Mouse (Mus musculus): ENCODE results near the gene Sptbn4. TPM values are rescaled to one million over a fixed set of nuclear protein-coding genes. Genes with fewer than 3 reads are reported as not detected.

Gene Sptbn4
- total RNA-seq, 2 experiments from 2014 or later: 0.74 to 0.87 TPM

GRCm38 (mm10) chr7:27446521-27447418, 716 bp downstream of the Sptbn4 start:
- intact Hi-C loops (cut with DNase I): loop anchor here (5.0 kb wide), 1 partner anchor 109 kb away; the partner anchor contains the start of gene Ltbp4
- peak; percentile 36 to 41 for DNase-seq

GRCm38 (mm10) chr7:27446051-27446450, 1.4 kb downstream of the Sptbn4 start:
- intact Hi-C loops (cut with DNase I): loop anchor here (5.0 kb wide), 1 partner anchor 109 kb away; the partner anchor contains the start of gene Ltbp4
- DNase-seq: no peak

- DNase-seq: no peak
- intact Hi-C loops (cut with DNase I): no loop called here
Measured at GRCm38 (mm10) chr7:27440014-27440413, 7.5 kb downstream of the Sptbn4 start.

- intact Hi-C loops (cut with DNase I): no loop called here
- DNase-seq: no peak
Measured at GRCm38 (mm10) chr7:27437544-27437943, 9.9 kb downstream of the Sptbn4 start.

GRCm38 (mm10) chr7:27433794-27434193, 13.7 kb downstream of the Sptbn4 start:
- intact Hi-C loops (cut with DNase I): no loop called here
- DNase-seq: no peak

GRCm38 (mm10) chr7:27433349-27433748, 14.1 kb downstream of the Sptbn4 start:
- DNase-seq: no peak
- intact Hi-C loops (cut with DNase I): no loop called here

GRCm38 (mm10) chr7:27429135-27429534, 18.4 kb downstream of the Sptbn4 start:
- intact Hi-C loops (cut with DNase I): no loop called here
- DNase-seq: no peak

DNA sequence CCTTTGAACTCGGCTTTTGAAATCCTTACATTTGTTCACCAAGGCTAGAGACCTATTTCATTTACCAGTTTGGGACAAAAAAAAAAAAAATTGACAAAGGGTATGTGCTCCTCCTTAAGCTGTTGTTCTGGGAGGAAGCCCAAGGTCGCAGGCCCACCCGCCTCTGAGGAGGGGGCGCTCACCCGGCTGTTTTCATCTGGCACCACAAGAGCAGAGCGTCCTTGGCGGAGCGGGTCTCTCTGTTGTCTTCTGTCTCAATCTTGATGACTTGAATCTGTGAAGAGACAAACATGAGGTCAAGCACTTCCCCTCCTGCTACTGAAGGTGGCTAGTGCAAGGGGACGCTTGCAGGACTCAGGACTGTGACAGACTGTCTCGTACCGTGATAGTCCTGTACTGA, 19.5 kb downstream of the Sptbn4 start:
- intact Hi-C loops (cut with DNase I): no loop called here

GRCm38 (mm10) chr7:27427387-27427786, 20.1 kb downstream of the Sptbn4 start:
- intact Hi-C loops (cut with DNase I): no loop called here
- no peak for DNase-seq

More for the DNA sequence above, 19.5 kb downstream of the Sptbn4 start:
- DNase-seq: no peak

DNA sequence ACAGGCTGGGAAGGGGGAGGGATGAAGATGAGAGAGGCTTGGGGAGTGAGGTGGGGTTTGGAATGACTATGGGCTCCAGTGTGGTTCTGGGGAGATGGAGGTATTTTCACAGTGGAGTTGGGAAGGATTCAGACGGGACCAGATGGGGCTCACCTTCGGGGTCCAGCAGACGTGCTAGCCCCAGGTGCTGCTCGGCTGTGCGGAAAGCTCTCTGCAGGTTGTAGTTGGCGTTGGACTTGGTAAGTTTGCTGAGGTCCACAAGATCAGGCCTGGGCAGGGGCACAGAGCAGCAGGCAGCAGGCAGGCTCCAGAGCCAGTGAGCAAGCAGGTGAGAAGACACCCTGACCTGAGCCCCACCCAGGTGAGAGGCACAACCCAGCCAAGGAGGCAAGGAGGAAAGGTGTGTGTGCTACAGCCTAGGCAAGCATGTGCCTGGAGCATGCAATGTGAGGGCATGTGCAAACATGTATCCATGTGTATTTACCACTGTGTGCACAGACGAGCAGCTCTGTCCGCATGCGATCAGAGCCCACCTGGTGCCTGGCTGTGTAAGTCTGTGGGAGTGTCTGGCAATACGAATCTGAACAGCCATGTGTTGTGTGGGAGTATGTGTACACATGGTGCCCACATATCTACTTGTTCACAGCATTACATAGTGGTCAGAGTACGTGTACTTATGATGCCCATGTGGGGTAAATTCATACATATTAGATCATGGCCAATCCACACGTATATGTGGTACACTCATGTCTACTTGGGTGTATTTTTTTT, 23.7 kb downstream of the Sptbn4 start:
- no peak for DNase-seq
- intact Hi-C loops (cut with DNase I): no loop called here

DNA sequence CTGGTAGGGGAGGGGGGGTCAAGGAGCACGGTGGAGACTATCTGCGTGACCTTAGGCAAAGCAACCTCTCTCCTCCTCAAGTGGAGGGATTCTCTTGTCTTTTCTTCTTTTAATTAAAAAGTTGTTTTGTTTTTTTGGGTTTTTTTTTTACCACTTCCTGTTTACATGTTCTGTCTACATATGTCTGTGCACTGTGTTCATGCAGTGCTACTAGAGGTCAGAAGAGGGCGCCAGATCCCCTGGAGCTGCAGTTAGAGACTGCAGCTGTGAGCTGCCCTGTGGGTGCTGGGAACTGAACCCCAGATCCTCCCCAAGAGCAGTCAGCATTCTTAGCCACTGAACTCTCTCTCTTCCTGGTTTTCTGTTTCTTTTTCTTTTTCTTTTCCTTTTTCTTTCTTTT, 28.4 kb downstream of the Sptbn4 start:
- intact Hi-C loops (cut with DNase I): no loop called here
- DNase-seq: no peak

GRCm38 (mm10) chr7:27417151-27417550, 30.3 kb downstream of the Sptbn4 start:
- no peak for DNase-seq
- intact Hi-C loops (cut with DNase I): no loop called here

GRCm38 (mm10) chr7:27408379-27409176, 38.9 kb downstream of the Sptbn4 start:
- intact Hi-C loops (cut with DNase I): loop anchor here (2.0 kb wide), 1 partner anchor 118 kb away; no protein-coding TSS in a partner anchor
- DNase-seq: peak; percentile 80 to 81

GRCm38 (mm10) chr7:27407816-27408215, 39.7 kb downstream of the Sptbn4 start:
- DNase-seq: no peak
- intact Hi-C loops (cut with DNase I): loop anchor here (2.0 kb wide), 1 partner anchor 119 kb away; no protein-coding TSS in a partner anchor

- no peak for DNase-seq
- intact Hi-C loops (cut with DNase I): no loop called here
Measured at GRCm38 (mm10) chr7:27406481-27406880, 41.0 kb downstream of the Sptbn4 start.

DNA sequence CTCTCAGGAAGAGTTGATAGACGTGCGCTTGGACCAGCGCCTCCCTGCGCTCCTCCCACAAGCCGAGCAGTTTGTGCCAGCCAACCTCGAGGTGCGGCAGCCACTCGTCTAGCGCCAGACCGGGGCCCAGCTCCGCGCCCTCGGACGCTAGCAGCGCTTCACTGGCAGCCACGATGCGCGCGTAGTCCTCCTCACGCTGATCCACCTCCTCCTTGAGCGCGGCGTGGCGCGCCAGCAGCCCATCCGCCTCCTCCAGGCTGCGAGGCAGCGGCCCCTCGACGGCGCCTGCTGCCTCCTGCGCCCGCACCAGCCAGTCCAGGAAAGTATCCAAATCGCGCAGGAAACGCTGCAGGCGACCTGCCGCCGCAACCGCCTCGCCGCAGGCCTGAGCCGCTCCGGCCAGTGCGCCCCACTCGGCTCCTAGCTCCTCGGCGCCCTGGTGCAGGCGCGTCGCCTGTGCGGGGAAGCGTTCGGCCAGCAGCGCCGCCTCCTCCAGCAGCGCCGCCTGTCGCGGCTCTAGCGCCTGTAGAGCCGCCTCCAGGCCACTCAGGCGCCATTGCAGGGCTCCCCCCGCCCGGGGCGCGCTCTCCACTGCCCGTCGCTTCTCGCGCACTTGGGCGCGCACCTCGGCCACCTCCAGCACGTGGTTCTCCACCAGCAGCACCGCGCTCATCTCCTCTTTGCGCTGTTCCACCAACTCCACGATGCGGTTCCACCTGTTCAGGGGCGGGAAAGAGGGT, 43.1 kb downstream of the Sptbn4 start:
- intact Hi-C loops (cut with DNase I): no loop called here
- peak in 1 of 2 experiments; percentile 2 for DNase-seq

DNA sequence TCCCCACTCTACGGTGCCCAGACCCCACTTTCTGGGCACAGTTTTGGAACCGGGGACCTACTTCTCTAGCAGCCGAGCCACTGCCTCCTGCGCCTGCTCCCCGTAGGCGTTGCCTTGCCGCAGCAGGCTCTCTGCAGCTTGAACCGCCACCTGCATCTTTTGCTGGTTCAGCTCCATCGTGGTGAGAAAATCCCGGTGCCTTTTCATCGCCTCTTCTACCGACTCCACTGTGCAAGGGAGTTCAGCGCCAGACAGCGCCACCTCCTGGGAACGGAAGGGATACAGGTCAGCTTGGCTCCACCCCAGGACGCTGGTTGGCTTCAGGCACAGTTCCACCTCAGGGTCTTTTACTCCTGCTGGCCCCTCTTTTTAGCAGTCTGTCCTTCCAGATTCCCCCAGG, 44.8 kb downstream of the Sptbn4 start:
- DNase-seq: peak; percentile 54 to 74
- intact Hi-C loops (cut with DNase I): no loop called here

- DNase-seq: no peak
- intact Hi-C loops (cut with DNase I): no loop called here
Measured at GRCm38 (mm10) chr7:27400545-27400944, 46.9 kb downstream of the Sptbn4 start.

DNA sequence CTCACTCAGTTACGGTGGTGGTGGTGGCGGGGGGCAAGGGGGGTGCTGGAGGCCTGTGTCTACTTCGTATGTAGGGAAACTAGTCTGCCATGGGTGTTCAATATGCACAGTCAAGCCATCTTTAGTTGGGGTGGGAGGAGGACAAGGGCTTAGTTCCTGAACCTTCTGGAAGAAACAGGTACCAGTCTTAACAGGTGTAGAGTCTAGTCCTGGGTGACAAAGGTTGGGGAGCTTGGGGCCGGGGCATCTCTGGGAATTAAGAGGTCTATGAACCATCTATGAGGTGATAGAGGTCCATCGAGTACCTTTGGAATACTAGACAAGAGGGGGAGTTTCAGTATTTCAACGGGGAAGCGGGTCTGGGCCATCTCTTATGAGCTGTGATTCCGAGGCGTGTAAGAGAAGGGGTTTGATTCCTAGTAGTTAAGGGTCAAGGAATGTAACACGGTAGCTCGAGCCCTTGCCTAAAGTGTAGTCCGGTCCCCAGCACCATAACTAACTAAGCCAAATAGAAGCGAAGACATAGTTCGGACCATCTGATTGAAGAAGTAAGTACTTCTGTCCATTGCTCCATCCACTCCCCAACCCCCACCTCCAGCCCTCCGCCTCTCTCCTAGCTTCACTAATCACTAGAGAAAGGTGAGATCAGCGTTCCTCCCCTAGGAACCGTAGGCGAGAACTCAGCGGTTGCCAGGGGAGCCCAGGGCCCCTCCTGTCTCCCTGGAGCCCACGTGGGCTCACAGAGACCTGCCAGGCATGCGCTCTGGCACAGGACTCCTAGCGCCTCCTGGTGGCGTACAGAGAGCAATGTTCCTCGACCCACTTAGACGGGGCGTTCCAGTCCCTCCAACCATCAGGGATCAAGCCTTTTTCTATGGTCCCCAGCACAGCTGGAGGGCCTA, 50.2 kb downstream of the Sptbn4 start:
- intact Hi-C loops (cut with DNase I): no loop called here
- DNase-seq: peak; percentile 9 to 46

All from heart, postnatal 10 days (tissue).